Mouse (Mus musculus) thymus, postnatal 14 days (tissue): ENCODE measurements around the gene Pten.
A peak's percentile ranks its signal among the peaks of the same experiment; 100 is the strongest.
"Not testable (repeated sequence)": the region's sequence is repeated elsewhere in the genome, so short reads cannot be mapped to it uniquely, and the experiment has no call there.

Source experiments
- DNase-seq: peaks from one replicate; pipeline ENCODE4 v3.0.0; 2021

Gene Pten

DNA sequence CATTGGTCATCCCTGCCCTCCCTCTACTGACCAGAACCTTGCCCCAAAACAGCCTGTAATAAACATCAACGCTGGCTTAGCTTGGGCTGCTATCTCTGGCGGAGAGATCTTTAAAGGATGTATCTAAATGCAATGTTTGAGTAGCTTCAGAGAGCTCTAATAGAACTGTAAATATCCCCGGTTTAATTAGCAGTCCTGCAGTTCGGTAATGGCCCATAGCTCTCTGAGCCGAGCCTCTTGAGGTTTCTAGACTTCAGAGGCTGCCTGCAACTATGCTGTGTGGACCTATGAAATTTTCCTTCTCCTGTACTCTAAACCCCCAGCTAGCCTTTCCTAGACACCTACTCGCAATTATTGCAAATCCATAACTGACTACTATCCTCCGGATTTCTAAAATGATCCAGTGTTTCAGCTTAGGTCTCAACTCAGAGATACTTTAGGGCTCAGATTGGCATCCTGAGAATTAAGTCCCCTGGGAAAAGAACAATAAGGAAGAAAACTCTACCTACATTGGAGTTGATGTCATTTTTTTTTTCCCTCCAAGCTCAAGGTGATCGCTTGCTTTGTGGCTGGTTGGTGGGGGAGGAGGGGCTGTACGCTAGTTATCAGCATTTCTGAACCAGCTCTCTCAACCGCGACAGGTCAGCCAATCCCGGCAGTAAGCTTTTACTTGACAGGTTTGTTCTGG lies 2.0 kb upstream of the Pten start:
- no peak for DNase-seq

- DNase-seq, result peak; percentile 96
These were observed 1.3 kb upstream of the Pten start for GRCm38 (mm10) chr19:32755792-32756635.

- no peak for DNase-seq
These were observed 729 bp upstream of the Pten start for GRCm38 (mm10) chr19:32756636-32756899.

- peak; percentile 66 for DNase-seq
These were observed 815 bp downstream of the Pten start for GRCm38 (mm10) chr19:32757831-32758792.

GRCm38 (mm10) chr19:32758793-32759161 lies 1.5 kb downstream of the Pten start:
- no peak for DNase-seq

DNA sequence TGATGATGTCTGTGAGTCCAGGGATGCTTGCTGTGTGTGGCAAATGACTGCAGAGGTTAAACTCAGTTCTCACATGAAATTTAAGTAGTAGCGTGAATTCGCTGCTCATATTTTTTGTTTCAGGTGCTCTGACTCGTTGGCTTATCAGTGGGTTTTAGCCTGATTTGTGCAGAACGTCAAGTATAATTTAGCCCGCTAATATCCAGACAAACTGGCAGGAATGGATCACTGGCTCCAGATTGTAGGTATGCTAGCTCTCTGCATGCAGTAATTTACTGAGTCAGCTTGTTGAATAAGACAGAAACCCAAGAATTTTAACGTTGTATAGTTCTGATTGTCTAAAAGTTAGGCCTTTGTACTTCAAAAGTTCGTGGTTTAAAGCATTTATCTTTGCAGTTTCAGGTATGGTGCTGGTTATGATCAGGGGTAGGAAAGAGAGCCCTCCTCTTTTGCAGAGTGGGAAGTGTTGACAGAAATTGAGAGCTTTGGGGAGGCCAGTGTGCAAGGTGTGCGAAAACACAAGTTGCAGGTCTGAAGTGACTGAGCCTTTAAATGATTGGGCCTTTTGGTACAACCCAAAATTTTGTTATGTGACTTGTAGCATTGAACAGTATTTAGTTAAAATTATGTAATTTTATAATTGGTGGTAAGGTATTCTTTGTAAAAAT lies 2.2 kb downstream of the Pten start:
- DNase-seq, result no peak

DNA sequence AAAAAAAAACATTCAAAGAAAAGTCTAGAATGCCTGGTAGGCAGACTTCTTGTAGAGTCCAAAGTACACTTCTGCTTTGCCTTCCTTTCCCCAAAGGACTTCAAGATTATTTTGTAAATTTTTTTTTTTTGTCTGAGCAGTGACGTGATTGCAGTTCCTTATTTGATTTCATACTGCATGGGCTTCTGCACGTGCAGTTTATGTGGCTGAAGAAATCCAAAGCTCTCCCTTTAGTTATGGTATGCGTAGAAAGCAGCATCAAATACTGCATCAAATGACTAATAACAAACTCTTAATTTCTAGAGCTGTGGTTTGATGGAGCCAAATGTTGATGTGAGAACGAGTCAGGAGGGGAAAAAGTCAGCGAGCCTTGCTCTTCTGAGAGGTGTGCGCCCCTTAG lies 3.2 kb downstream of the Pten start:
- no peak for DNase-seq

DNA sequence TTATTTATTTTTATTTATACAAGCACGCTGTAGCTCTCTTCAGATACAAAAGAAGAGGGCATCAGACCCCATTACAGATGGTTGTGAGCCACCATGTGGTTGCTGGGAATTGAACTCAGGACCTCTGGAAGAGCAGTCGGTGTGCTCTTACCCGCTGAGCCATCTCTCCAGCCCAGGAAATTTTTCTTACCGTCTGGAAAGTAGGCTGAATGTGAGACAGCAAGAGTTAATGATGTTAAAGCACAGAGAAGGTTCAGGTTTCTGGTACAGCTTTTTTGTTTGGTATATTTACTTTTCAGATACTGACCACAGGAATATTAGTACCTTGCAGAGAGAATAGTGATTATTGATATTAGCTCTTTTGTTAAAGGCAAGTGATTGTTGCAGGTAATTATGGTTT lies 3.9 kb downstream of the Pten start:
- DNase-seq, result no peak

GRCm38 (mm10) chr19:32762493-32762892 lies 5.2 kb downstream of the Pten start:
- DNase-seq, result no peak

- no peak for DNase-seq
These were observed 21.1 kb downstream of the Pten start for GRCm38 (mm10) chr19:32778411-32778810.

DNA sequence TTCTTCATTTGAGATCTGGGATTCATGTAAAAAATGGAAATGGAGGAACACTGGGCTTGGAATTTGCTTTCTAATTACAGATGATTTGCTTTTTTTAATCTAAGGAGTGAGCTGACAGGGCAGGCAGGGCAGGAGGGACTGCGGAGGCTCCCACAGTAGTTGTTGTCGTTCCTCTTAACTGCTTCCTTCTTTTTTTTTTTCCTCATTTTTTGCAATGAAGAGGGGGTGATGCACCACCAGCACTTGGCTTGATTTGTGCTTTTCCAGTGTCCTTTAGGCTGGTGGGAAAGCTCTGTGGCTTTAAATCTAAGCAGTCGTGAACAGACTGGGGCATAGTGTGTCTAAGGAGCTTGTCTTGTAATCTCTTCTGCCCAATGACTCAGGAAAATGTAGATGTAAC lies 21.8 kb downstream of the Pten start:
- no peak for DNase-seq

GRCm38 (mm10) chr19:32781305-32782071 lies 24.2 kb downstream of the Pten start:
- no peak for DNase-seq

- peak; percentile 12 for DNase-seq
These were observed 30.1 kb downstream of the Pten start for GRCm38 (mm10) chr19:32787388-32787787.

- DNase-seq, result not testable (repeated sequence)
These were observed 30.7 kb downstream of the Pten start for GRCm38 (mm10) chr19:32788016-32788415.

- no peak for DNase-seq
These were observed 32.2 kb downstream of the Pten start for GRCm38 (mm10) chr19:32789535-32789934.

DNA sequence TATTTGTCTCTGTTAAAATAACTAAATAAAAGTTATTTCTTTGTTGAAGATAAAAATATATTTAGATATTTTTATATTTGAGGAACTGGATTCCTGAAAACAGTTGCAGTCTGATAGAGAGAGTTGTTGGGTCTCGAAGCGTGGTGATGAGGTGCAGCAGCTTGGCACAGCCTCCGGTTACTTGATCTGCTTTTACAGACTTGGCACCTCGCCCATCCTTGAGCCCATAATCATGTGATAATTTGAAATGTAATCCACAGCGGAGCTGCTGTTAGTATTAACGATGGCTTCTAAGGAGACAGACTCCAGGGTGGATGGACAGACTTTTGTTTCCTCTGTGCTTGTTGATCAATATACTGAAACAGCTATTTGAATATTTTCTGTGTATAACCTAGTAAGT lies 35.3 kb downstream of the Pten start:
- no peak for DNase-seq

DNA sequence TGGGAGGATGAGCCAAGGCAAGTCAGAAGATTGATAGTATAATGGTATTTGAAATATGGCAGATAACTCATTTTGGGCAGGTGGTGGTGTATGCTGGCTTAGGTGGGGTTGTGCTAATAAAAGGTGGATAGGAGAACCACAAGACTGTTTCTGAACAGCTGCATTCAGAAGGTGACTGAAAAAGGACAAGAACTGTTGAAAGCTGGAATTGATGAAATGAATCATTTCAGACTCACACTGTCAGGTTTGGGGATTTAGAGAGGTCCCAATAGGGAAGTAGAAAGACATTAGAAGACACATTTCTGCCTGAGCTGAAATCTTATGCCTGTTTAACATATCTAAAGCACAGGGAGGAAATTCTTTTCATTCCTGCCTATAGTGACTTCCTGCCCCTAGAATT lies 36.6 kb downstream of the Pten start:
- DNase-seq, result no peak

DNA sequence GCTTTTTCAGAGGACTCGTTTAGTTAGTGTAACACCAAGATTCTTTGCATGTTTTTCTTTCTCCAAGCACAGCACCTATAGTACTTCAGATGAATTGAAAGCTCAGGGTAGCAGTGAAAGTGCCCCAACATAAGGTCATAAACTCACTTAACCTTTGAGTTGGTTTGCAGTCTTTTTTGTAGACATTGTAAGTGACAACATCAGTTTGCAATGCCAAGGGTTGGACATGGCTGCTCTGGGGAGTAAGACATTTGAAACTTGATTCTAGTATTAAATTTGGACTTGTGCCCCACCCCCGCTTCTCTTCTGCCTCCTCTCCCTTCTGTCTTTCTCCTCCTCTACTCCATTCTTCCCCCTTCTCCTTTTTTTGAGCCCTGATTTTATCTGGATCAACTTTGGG lies 43.3 kb downstream of the Pten start:
- DNase-seq, result no peak

DNA sequence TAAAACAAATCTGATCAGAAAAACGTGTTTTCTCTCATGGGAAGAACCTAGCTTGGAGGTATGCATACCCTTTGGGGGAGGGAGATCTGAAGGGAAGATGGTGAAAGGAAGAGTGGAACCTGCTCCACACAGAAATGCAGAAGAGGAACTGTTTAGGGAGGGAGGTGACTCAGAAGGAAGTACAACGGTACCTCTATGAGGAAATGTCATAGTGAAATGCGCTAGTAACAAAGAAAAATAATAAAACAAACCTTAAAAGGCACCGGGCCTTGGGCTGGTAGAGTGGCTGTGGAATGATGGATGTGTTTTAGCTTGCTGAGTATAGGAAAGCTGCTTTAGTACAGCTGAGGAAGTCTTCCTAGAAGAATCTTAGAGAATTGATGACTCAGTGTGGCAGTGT lies 47.4 kb downstream of the Pten start:
- no peak for DNase-seq

GRCm38 (mm10) chr19:32807610-32808009 lies 50.3 kb downstream of the Pten start:
- DNase-seq, result no peak

DNA sequence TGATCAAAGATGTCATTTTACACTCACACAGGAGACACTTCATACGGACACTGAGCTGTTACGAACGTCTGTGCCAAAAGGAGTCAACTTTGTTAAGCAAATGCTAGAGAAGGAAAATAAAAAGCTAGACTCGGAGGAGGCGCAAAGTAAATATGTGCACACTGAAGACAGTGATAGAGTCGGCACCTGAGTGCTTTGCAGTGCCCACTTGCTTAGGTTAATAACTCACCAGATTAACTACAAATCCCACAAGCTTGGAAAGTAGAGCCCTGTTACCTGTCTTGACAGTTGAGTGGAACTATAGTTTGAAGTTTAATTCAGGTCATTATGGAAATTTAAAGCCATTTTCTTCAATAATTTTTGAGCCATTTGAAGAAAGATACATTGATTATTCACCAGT lies 51.4 kb downstream of the Pten start:
- no peak for DNase-seq

GRCm38 (mm10) chr19:32809117-32809516 lies 51.8 kb downstream of the Pten start:
- no peak for DNase-seq
